Mouse (Mus musculus) cortical plate, adult 2 months (tissue): ENCODE data around the gene Hist1h2be.

ENCODE experiments used
- CTCF ChIP-seq: fragments of 200-500 bp; IDR thresholded peaks from 2 replicates; pipeline ENCODE4 v1.5.1; 2011; ENCODE audit warnings: mild to moderate bottlenecking, control low read depth, low read length; ENCODE audit not compliant: insufficient read depth; ENCODE audit errors: extremely low read depth
- POLR2A ChIP-seq: fragments of 200-500 bp; IDR thresholded peaks from 2 replicates; pipeline ENCODE4 v1.6.1; 2011; ENCODE audit warnings: mild to moderate bottlenecking, low read length, control low read depth; ENCODE audit not compliant: insufficient read depth; ENCODE audit errors: extremely low read depth

DNA sequence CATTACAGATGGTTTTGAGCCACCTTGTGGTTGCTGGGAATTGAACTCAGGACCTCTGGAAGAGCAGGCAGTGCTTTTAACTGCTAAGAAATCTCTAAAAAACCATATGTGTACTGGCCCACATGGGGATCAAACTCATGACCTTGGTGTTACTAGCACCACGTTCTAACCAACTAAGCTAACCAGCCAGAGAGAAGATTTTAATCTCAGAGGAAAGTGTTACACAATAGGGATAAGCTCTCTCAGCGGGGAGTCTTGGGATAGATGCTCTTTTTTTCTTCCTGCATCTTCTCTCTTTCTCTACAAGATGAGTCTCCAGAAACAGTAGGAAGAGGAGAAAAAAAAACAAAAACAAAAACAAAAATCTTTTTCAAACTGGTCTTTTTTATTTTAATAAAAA lies 10.5 kb downstream of the Hist1h2be start:
- TF ChIP-seq CTCF (no peak), POLR2A (no peak)
